Mouse (Mus musculus) brown adipose tissue, adult 24 weeks (tissue): ENCODE measurements around the gene Slf2. TPM values are rescaled to one million over a fixed set of nuclear protein-coding genes. Genes with fewer than 3 reads are reported as not detected.

Experiments used
- polyA plus RNA-seq: library from polyadenylated mRNA; stranded (reverse); fragments of >200 nt; gene quantifications from 2 replicates; pipeline ENCODE4 v1.2.4, GENCODE M21; 2012; ENCODE audit not compliant: missing spikeins, insufficient read depth, insufficient read length

The Slf2 gene
- polyA plus RNA-seq, 1 experiment = 6.2 TPM

Other genes starting within 250 kb of the Slf2 start
- gene Pax2, start 175.1 kb upstream of the Slf2 start, polyA plus RNA-seq = not detected in 2 replicates
- 0.25 and 0.55 TPM in 2 replicates for gene Sema4g, start 58.0 kb downstream of the Slf2 start, polyA plus RNA-seq
- gene Twnk, start 74.5 kb downstream of the Slf2 start, polyA plus RNA-seq = 9.1 and 11.1 TPM in 2 replicates
- 53.4 and 58.6 TPM in 2 replicates for gene Mrpl43, start 75.3 kb downstream of the Slf2 start, polyA plus RNA-seq
- 32.4 and 34.7 TPM in 2 replicates for gene Lzts2, start 83.3 kb downstream of the Slf2 start, polyA plus RNA-seq
- not detected in 2 replicates for gene Pdzd7, start 114.6 kb downstream of the Slf2 start, polyA plus RNA-seq
- gene Sfxn3, start 116.4 kb downstream of the Slf2 start, polyA plus RNA-seq = 2.0 and 5.0 TPM in 2 replicates
- gene Kazald1, start 144.1 kb downstream of the Slf2 start, polyA plus RNA-seq = 5.4 and 8.8 TPM in 2 replicates
- not detected in 2 replicates for gene Tlx1, start 219.5 kb downstream of the Slf2 start, polyA plus RNA-seq